ENCODE assay signal across 16 mouse cellular contexts in genomic region chr16:51767556-51767955, GRCm38 (mm10).
A peak's percentile ranks its signal among the peaks of the same experiment; 100 is the strongest.
DNase-seq lines count a peak whose midpoint lies in the region; ATAC-seq and TF ChIP-seq lines count a peak whose summit lies in the region.
"Had no signal": no experiment of that assay in that cellular context is flagged by ENCODE, and none has a peak within 500 bp of the region (broad histone marks: within the 10 kb centered on the region; RNA-seq: fewer than 3 reads in every experiment).

No protein-coding gene starts in this region.

- H3K4me2 ChIP-seq in liver, postnatal 0 days (ENCODE audit: low read depth, low read length) = no peak overlapping the region
- no peak overlapping the region for H3K4me2 ChIP-seq in liver, embryonic 11.5 days
- H3K4me2 ChIP-seq: forebrain, embryonic 12.5 days; hindbrain, embryonic 12.5 days; limb, embryonic 13.5 days; lung, embryonic 15.5 days; midbrain, embryonic 12.5 days had no signal

- no peak overlapping the region for H3K4me3 ChIP-seq in liver, postnatal 0 days (ENCODE audit: low read depth, low read length)
- no peak overlapping the region for H3K4me3 ChIP-seq in liver, embryonic 11.5 days (ENCODE audit: low read depth, low read length)
- H3K4me3 ChIP-seq: forebrain, embryonic 12.5 days; hindbrain, embryonic 12.5 days; limb, embryonic 13.5 days; lung, embryonic 15.5 days; midbrain, embryonic 12.5 days had no signal

- no peaks in the 10 kb centered on the region for H3K27me3 ChIP-seq in liver, postnatal 0 days (ENCODE audit: insufficient read depth, low read length)
- H3K27me3 ChIP-seq in liver, embryonic 11.5 days (replicated peaks; ENCODE audit: control insufficient read depth, insufficient read depth, low read length) = no peaks in the 10 kb centered on the region
- H3K27me3 ChIP-seq: CH12.LX; forebrain, embryonic 12.5 days; hindbrain, embryonic 12.5 days; limb, embryonic 13.5 days; lung, embryonic 15.5 days; midbrain, embryonic 12.5 days had no signal

- no peaks in the 10 kb centered on the region for H3K9me3 ChIP-seq in liver, postnatal 0 days (ENCODE audit: low read length)
- H3K9me3 ChIP-seq in liver, embryonic 11.5 days (ENCODE audit: control insufficient read depth, low read length) = no peaks in the 10 kb centered on the region
- H3K9me3 ChIP-seq: forebrain, embryonic 12.5 days; hindbrain, embryonic 12.5 days; limb, embryonic 13.5 days; lung, embryonic 15.5 days; midbrain, embryonic 12.5 days had no signal

- 52% methylated on average over 3 of the region's 3 CpGs for WGBS in liver, postnatal 0 days (ENCODE audit: insufficient replicate concordance)
- WGBS in liver, embryonic 11.5 days = 67% methylated on average over 3 of the region's 3 CpGs

- DNase-seq in liver, postnatal 0 days = peak; percentile 35
- no peak for DNase-seq in liver, embryonic 11.5 days (ENCODE audit: low spot score)
- peak; percentile 75 to 85 for DNase-seq in adrenal gland, adult (ENCODE audit: inconsistent age in 2 of 2, low spot score in 1 of 2)
- DNase-seq in adrenal gland, postnatal 25 days = peak; percentile 53
- DNase-seq in kidney, postnatal 14 days = peak; percentile 65
- DNase-seq in cerebellum, adult 18-20 months = no peak
- DNase-seq in right cerebral cortex, postnatal 10 days (ENCODE audit: low spot score in 2 of 2) = no peak
- no peak for DNase-seq in layer of hippocampus, adult 18-20 months (ENCODE audit: low spot score in 2 of 2)
- DNase-seq: cerebellum, adult 2 months; thymus, postnatal 25 days had no signal

- no peak overlapping the region for H3K9ac ChIP-seq in liver, postnatal 0 days (replicated peaks)
- no peak overlapping the region for H3K9ac ChIP-seq in liver, embryonic 11.5 days (ENCODE audit: low read depth, low read length)
- H3K9ac ChIP-seq: forebrain, embryonic 12.5 days; hindbrain, embryonic 12.5 days; limb, embryonic 13.5 days; lung, embryonic 15.5 days; midbrain, embryonic 12.5 days had no signal

- TF ChIP-seq EP300 in liver, postnatal 0 days (IDR thresholded peaks at IDR 0.05; ENCODE audit: low read depth) = no peak

- peak; percentile 65; the same call in 1 of the 2 replicates for ATAC-seq in liver, postnatal 0 days
- ATAC-seq in liver, embryonic 11.5 days (replicated peaks; ENCODE audit: low FRiP score) = no peak

- no peak for TF ChIP-seq CTCF in liver, postnatal 0 days (IDR thresholded peaks at IDR 0.05; ENCODE audit: low read depth)

- H3K27ac ChIP-seq in liver, postnatal 0 days (ENCODE audit: low read depth) = no peak overlapping the region
- H3K27ac ChIP-seq in liver, embryonic 11.5 days (ENCODE audit: low read depth, low read length) = no peak overlapping the region
- H3K27ac ChIP-seq: forebrain, embryonic 12.5 days; hindbrain, embryonic 12.5 days; limb, embryonic 13.5 days; lung, embryonic 15.5 days; midbrain, embryonic 12.5 days had no signal

- H3K4me1 ChIP-seq in liver, postnatal 0 days (ENCODE audit: insufficient read depth) = no peaks in the 10 kb centered on the region
- no peaks in the 10 kb centered on the region for H3K4me1 ChIP-seq in liver, embryonic 11.5 days (replicated peaks; ENCODE audit: control insufficient read depth, insufficient read depth, low read length)
- H3K4me1 ChIP-seq: forebrain, embryonic 12.5 days; hindbrain, embryonic 12.5 days; limb, embryonic 13.5 days; lung, embryonic 15.5 days; midbrain, embryonic 12.5 days had no signal

- H3K36me3 ChIP-seq in liver, postnatal 0 days (replicated peaks; ENCODE audit: insufficient read depth, low read length) = no peaks in the 10 kb centered on the region
- H3K36me3 ChIP-seq in liver, embryonic 11.5 days (ENCODE audit: control insufficient read depth, insufficient read depth, low read length) = no peaks in the 10 kb centered on the region
- H3K36me3 ChIP-seq: forebrain, embryonic 12.5 days; hindbrain, embryonic 12.5 days; limb, embryonic 13.5 days; lung, embryonic 15.5 days; midbrain, embryonic 12.5 days had no signal

Comparison
In these comparisons a context has a peak if more than half of its experiments do, and no peak if none do; other contexts are left out.
1. DNase-seq: peak in liver, postnatal 0 days (single experiment), adrenal gland, adult (2 of 2), adrenal gland, postnatal 25 days (single experiment) and kidney, postnatal 14 days (single experiment); none in liver, embryonic 11.5 days (single experiment), cerebellum, adult 18-20 months (0 of 2), right cerebral cortex, postnatal 10 days (0 of 2) and layer of hippocampus, adult 18-20 months (0 of 2).